Mouse (Mus musculus): ENCODE data around the gene Smcp. TPM values are rescaled to one million over a fixed set of nuclear protein-coding genes. Genes with fewer than 3 reads are reported as not detected.

The Smcp gene
- polyA plus RNA-seq (2012; fragmentation: generic; extraction: Trizol) = not detected

DNA sequence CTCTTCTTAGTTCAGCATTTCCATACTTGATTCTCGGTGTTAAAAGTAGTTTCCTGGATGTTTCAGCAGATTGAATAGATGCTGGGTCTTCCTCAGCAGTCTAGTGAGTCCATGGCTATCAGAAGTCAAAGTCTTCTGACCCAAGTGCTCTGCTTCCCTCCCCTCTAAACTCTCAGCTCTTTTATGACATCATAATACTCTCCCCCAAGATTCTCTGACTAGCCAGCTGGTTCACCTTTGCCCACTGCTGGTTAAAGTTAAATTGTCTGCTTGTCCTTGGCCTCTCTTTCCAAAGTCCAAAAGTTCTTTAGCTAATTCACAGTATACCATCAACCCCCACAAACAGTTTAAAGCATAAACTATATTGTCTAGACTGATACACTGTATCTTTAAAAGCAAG is at the start of gene Smcp:
Gene Smcp (minus strand): TSS at position 140 of the 400 bp plus-strand sequence.

GRCm38 (mm10) chr3:92621560-92621959 is 32.8 kb upstream of the Smcp start, which contains the start of gene Lce6a:
Gene Lce6a, minus strand, starts transcription at chr3:92621660.

DNA sequence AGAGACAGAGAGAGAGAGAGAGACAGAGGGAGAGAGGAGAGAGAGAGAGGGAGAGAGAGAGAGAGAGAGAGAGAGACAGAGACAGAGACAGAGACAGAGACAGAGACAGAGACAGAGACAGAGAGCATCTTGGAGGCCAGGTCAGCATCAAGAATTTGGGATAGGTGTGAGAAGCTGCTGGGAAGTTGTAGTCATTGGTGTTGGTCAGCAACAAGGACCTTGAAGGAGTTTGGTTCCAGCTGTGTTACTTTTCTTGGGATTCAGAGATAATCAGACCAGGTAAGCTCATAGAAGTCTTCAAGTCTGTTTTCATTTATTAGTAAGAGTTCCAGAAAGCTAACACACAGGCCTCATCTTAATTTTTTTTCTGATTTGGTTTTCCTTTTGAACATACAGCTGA is 18.6 kb upstream of the Smcp start, which contains the start of gene 2210017I01Rik:
Gene 2210017I01Rik (minus strand): TSS at position 101 of the 400 bp plus-strand sequence.

DNA sequence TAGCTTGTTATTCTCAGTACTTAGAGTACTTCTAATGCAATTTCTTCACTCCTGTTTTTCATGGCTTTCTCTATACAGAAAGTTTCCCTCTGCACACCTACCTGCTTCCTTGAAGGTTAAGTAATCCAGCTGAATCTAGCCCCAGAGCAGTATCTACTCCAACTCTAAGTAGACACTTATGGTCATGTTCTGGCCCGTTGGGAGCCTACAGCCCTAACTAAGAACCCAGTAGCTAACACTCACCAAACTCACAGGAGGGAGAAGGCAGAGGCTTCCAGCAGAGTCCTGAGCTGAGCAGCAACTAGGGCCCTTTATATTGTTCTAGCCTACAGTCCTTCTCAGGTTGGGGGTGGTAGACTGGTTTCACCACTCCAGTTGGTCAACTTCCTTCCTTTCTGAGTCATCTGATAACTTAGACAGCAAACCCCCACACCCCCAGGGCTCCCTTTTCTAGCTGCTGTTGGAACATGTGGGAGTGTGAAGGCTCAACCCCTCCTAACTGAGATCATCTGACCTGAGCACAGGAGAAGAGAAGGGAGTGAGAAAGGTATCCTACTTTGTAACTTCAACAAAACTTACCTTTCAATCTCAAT is 15.3 kb downstream of the Smcp start, which contains the start of gene Ivl:
Gene Ivl (minus strand): TSS at position 287 of the 593 bp plus-strand sequence.

GRCm38 (mm10) chr3:92534411-92534810 is 54.4 kb downstream of the Smcp start, which contains the start of gene 2310046K23Rik:
Gene 2310046K23Rik, minus strand, starts transcription at chr3:92534511.

Other genes with a start within 250 kb of the Smcp start
- gene Sprr2d, start 249.9 kb downstream of the Smcp start, polyA plus RNA-seq (2012; fragmentation: generic; extraction: Trizol) = not detected
- gene Sprr2e, start 236.9 kb downstream of the Smcp start, polyA plus RNA-seq (2012; fragmentation: generic; extraction: Trizol) = under 1 TPM in 1 of 2 experiments, not detected in 1; 0.05 TPM
- not detected for gene Sprr2f, start 223.8 kb downstream of the Smcp start, polyA plus RNA-seq (2012; fragmentation: generic; extraction: Trizol)
- gene Sprr2h, start 203.3 kb downstream of the Smcp start, polyA plus RNA-seq (2012; fragmentation: generic; extraction: Trizol) = under 1 TPM in 1 of 2 experiments, not detected in 1; 0.04 TPM
- not detected for gene Sprr2i, start 181.0 kb downstream of the Smcp start, polyA plus RNA-seq (2012; fragmentation: generic; extraction: Trizol)
- under 1 TPM in 1 of 2 experiments, not detected in 1; 0.15 TPM for gene Sprr2j-ps, start 170.9 kb downstream of the Smcp start, polyA plus RNA-seq (2012; fragmentation: generic; extraction: Trizol)
- gene Gm9774, start 159.6 kb downstream of the Smcp start, polyA plus RNA-seq (2012; fragmentation: generic; extraction: Trizol) = 10 to 100 TPM in 1 of 2 experiments, 1 to 10 TPM in 1; 6.3 to 13.3 TPM
- 1 to 10 TPM in 1 of 2 experiments, under 1 TPM in 1; 0.38 to 2.1 TPM for gene Sprr2k, start 156.4 kb downstream of the Smcp start, polyA plus RNA-seq (2012; fragmentation: generic; extraction: Trizol)
- gene Sprr1b, start 150.2 kb downstream of the Smcp start, polyA plus RNA-seq (2012; fragmentation: generic; extraction: Trizol) = not detected
- gene Sprr3, start 130.3 kb downstream of the Smcp start, polyA plus RNA-seq (2012; fragmentation: generic; extraction: Trizol) = not detected
- gene Sprr1a, start 103.1 kb downstream of the Smcp start, polyA plus RNA-seq (2012; fragmentation: generic; extraction: Trizol) = 10 to 100 TPM in 1 of 2 experiments, 1 to 10 TPM in 1; 4.8 to 21.7 TPM
- not detected for gene Sprr4, start 88.5 kb downstream of the Smcp start, polyA plus RNA-seq (2012; fragmentation: generic; extraction: Trizol)
- gene 2310046K23Rik, start 54.5 kb downstream of the Smcp start, polyA plus RNA-seq (2012; fragmentation: generic; extraction: Trizol) = not detected
- gene Ivl, start 15.3 kb downstream of the Smcp start, polyA plus RNA-seq (2012; fragmentation: generic; extraction: Trizol) = under 1 TPM; 0.01 to 0.02 TPM
- gene 2210017I01Rik, start 18.5 kb upstream of the Smcp start, polyA plus RNA-seq (2012; fragmentation: generic; extraction: Trizol) = not detected
- gene Lce6a, start 32.7 kb upstream of the Smcp start, polyA plus RNA-seq (2012; fragmentation: generic; extraction: Trizol) = not detected
- not detected for gene Lce1a1, start 59.3 kb upstream of the Smcp start, polyA plus RNA-seq (2012; fragmentation: generic; extraction: Trizol)
- not detected for gene Lce1b, start 67.9 kb upstream of the Smcp start, polyA plus RNA-seq (2012; fragmentation: generic; extraction: Trizol)
- not detected for gene Lce1a2, start 81.3 kb upstream of the Smcp start, polyA plus RNA-seq (2012; fragmentation: generic; extraction: Trizol)
- gene Lce1c, start 90.2 kb upstream of the Smcp start, polyA plus RNA-seq (2012; fragmentation: generic; extraction: Trizol) = not detected
- gene Lce1d, start 98.2 kb upstream of the Smcp start, polyA plus RNA-seq (2012; fragmentation: generic; extraction: Trizol) = not detected
- not detected for gene Lce1e, start 120.1 kb upstream of the Smcp start, polyA plus RNA-seq (2012; fragmentation: generic; extraction: Trizol)
- not detected for gene Lce1f, start 131.4 kb upstream of the Smcp start, polyA plus RNA-seq (2012; fragmentation: generic; extraction: Trizol)
- not detected for gene Gm38119, start 150.1 kb upstream of the Smcp start, polyA plus RNA-seq (2012; fragmentation: generic; extraction: Trizol)
- gene Lce1g, start 163.3 kb upstream of the Smcp start, polyA plus RNA-seq (2012; fragmentation: generic; extraction: Trizol) = under 1 TPM in 1 of 2 experiments, not detected in 1; 0.39 TPM
- under 1 TPM in 1 of 2 experiments, not detected in 1; 0.08 TPM for gene Lce1h, start 176.1 kb upstream of the Smcp start, polyA plus RNA-seq (2012; fragmentation: generic; extraction: Trizol)
- gene Lce1i, start 189.9 kb upstream of the Smcp start, polyA plus RNA-seq (2012; fragmentation: generic; extraction: Trizol) = not detected
- not detected for gene Lce1j, start 201.5 kb upstream of the Smcp start, polyA plus RNA-seq (2012; fragmentation: generic; extraction: Trizol)
- not detected for gene Lce1k, start 218.9 kb upstream of the Smcp start, polyA plus RNA-seq (2012; fragmentation: generic; extraction: Trizol)
- under 1 TPM in 1 of 2 experiments, not detected in 1; 0.04 TPM for gene Kprp, start 238.2 kb upstream of the Smcp start, polyA plus RNA-seq (2012; fragmentation: generic; extraction: Trizol)

Measured in C3H10T1/2 (cell line).